Mouse (Mus musculus) left cerebral cortex, adult 2 months (tissue): ENCODE results near the gene Serpinb5. TPM values are rescaled to one million over a fixed set of nuclear protein-coding genes. Genes with fewer than 3 reads are reported as not detected.
"Not testable (repeated sequence)": the region's sequence is repeated elsewhere in the genome, so short reads cannot be mapped to it uniquely, and the experiment has no call there.

Source experiments
- DNase-seq, 2 experiments: peaks; one replicate each; pipeline ENCODE4 v3.0.0; 2021 to 2022; ENCODE audit warnings: low spot score in 2 of 2, mixed read lengths in 1 of 2; ENCODE audit errors: extremely low spot score in 1 of 2
- H3K27ac ChIP-seq: fragments of 200-600 bp; 2 replicates; pipeline ENCODE4 v1.8.1; 2022
- H3K4me3 ChIP-seq: fragments of 200-600 bp; 2 replicates; pipeline ENCODE4 v1.8.1; 2022
- CTCF ChIP-seq: fragments of 200-600 bp; IDR thresholded peaks from 2 replicates; pipeline ENCODE4 v1.8.1; 2022; ENCODE audit warnings: antibody characterized with exemption, mild to moderate bottlenecking, moderate library complexity
- intact Hi-C: fragments of 180-260 bp; cut with DNase I; formaldehyde crosslinking; loops from one replicate; pipeline ENCODE4 v1.15.1; 2025
- total RNA-seq, 2 experiments: library from RNA; stranded (reverse); gene quantifications; 2 replicates each; pipeline ENCODE4 v1.2.3; 2021

The Serpinb5 gene
- total RNA-seq, 2 experiments from 2014 or later = not detected

GRCm38 (mm10) chr1:106882723-106883122 lies 21.8 kb downstream of the Serpinb5 start:
- no peak overlapping the region for H3K4me3 ChIP-seq
- no peak for TF ChIP-seq CTCF
- intact Hi-C loops = loop anchor here (5.0 to 10.0 kb wide), 4 partner anchors 65 to 455 kb away; partner anchors contain the start of gene Vps4b
- no peak for DNase-seq
- H3K27ac ChIP-seq = no peak overlapping the region

- intact Hi-C loops = loop anchor here (5.0 to 10.0 kb wide), 4 partner anchors 66 to 456 kb away; partner anchors contain the start of gene Vps4b
- TF ChIP-seq CTCF = no peak
- no peak for DNase-seq
- Histone ChIP-seq H3K27ac (no peak overlapping the region), H3K4me3 (no peak overlapping the region)
These were observed 22.4 kb downstream of the Serpinb5 start for GRCm38 (mm10) chr1:106883369-106883768.

GRCm38 (mm10) chr1:106883812-106884211 lies 22.8 kb downstream of the Serpinb5 start:
- intact Hi-C loops = loop anchor here (5.0 to 10.0 kb wide), 4 partner anchors 67 to 457 kb away; partner anchors contain the start of gene Vps4b

GRCm38 (mm10) chr1:106895142-106895541 lies 34.2 kb downstream of the Serpinb5 start:
- H3K27ac ChIP-seq, intact Hi-C loops, DNase-seq, H3K4me3 ChIP-seq: not testable (repeated sequence)

More at GRCm38 (mm10) chr1:106883812-106884211, 22.8 kb downstream of the Serpinb5 start:
- no peak for DNase-seq
- no peak overlapping the region for H3K4me3 ChIP-seq
- peak; percentile 63 for TF ChIP-seq CTCF
- no peak overlapping the region for H3K27ac ChIP-seq

GRCm38 (mm10) chr1:106901406-106901805 lies 40.4 kb downstream of the Serpinb5 start:
- intact Hi-C loops = no loop called here
- no peak for DNase-seq
- Histone ChIP-seq H3K27ac (no peak overlapping the region), H3K4me3 (no peak overlapping the region)
- TF ChIP-seq CTCF = peak; percentile 59

- Histone ChIP-seq H3K4me3 (no peak overlapping the region), H3K27ac (no peak overlapping the region)
- TF ChIP-seq CTCF = no peak
- intact Hi-C loops = no loop called here
- DNase-seq = no peak
These were observed 71.0 kb downstream of the Serpinb5 start for GRCm38 (mm10) chr1:106931954-106932353.

Other genes starting within 250 kb of the Serpinb5 start
- gene Bcl2, start 146.9 kb upstream of the Serpinb5 start, total RNA-seq = 10 to 100 TPM; 14.5 to 17.5 TPM
- gene Kdsr, start 101.4 kb upstream of the Serpinb5 start, total RNA-seq = 10 to 100 TPM; 26.4 to 28.3 TPM
- gene Vps4b, start 64.4 kb upstream of the Serpinb5 start, total RNA-seq = 10 to 100 TPM; 57.2 to 59.3 TPM
- not detected for gene Serpinb12, start 73.3 kb downstream of the Serpinb5 start, total RNA-seq
- not detected for gene Serpinb13, start 119.8 kb downstream of the Serpinb5 start, total RNA-seq
- not detected for gene Serpinb3a, start 191.1 kb downstream of the Serpinb5 start, total RNA-seq
- gene Serpinb3d, start 222.3 kb downstream of the Serpinb5 start, total RNA-seq = not detected